Mouse (Mus musculus): Measurements from ENCODE around the gene Mpi. TPM values are rescaled to one million over a fixed set of nuclear protein-coding genes. Genes with fewer than 3 reads are reported as not detected.
A peak's percentile ranks its signal among the peaks of the same experiment; 100 is the strongest.

The Mpi gene
- total and polyA plus RNA-seq, 3 experiments: 119 to 146 (median 132) TPM

DNA sequence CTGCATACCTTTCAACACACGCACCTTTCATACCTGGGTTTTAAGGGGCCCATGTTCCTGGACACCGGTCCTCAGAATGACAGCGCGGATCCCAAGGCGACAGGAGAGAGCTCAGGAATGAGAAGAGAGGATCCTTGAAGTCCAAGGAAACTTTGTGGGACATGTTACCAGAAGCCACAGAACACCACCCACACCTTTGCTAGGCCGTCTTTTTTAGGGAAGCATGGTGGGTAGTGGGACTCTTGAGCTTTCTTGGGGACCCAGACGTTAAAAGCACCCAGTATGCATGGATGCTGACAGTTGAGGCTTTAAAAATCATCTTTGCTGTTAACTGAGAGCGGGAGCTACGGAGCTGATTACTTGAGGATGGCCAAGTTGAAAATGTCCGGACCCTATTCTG is 47.7 kb downstream of the Mpi start:
- no peaks in the 10 kb centered on the region for H3K79me2 ChIP-seq (replicated peaks; ENCODE audit: control insufficient read depth, insufficient read depth, low read length)
- H3K27me3 ChIP-seq (ENCODE audit: control insufficient read depth, insufficient read depth, low read length): peaks cover 5% of the 10 kb centered on the region
- no peak overlapping the region for H3K27ac ChIP-seq
- no peak overlapping the region for H3K9ac ChIP-seq (ENCODE audit: low read depth, low read length)
- intact Hi-C loops (cut with DNase I): no loop called here
- no peak for TF ChIP-seq EP300 (IDR thresholded peaks at IDR 0.05; ENCODE audit: insufficient read depth, low read depth, low read length)
- TF ChIP-seq POLR2A (IDR thresholded peaks at IDR 0.05; ENCODE audit: insufficient read depth, low read depth, low read length): no peak
- no peak for TF ChIP-seq CTCF (IDR thresholded peaks at IDR 0.05)
- H3K36me3 ChIP-seq (ENCODE audit: control insufficient read depth, insufficient read depth, low read length): no peaks in the 10 kb centered on the region
- H3K4me3 ChIP-seq: no peak overlapping the region; the same call in 1 of the 2 replicates
- H3K4me1 ChIP-seq (ENCODE audit: control insufficient read depth, insufficient read depth, low read length): no peaks in the 10 kb centered on the region
- DNase-seq: no peak
- 58% methylated on average over 10 of the region's 10 CpGs for WGBS

DNA sequence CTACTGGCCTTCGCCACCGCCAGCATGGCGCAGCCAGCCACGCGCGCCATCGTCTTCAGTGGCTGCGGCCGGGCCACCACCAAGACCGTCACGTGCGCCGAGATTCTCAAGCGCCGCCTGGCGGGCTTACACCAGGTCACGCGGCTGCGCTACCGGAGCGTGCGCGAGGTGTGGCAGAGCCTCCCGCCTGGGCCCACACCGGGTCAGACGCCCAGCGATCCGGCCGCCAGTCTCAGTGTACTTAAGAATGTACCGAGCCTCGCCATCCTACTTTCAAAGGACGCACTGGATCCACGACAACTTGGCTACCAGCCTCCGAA is 48.2 kb downstream of the Mpi start:
- Histone ChIP-seq H3K4me1 (ENCODE audit: control insufficient read depth, insufficient read depth, low read length) (no peaks in the 10 kb centered on the region), H3K79me2 (replicated peaks; ENCODE audit: control insufficient read depth, insufficient read depth, low read length) (no peaks in the 10 kb centered on the region), H3K9ac (ENCODE audit: low read depth, low read length) (peak overlapping the region; percentile 28), H3K27ac (no peak overlapping the region), H3K36me3 (ENCODE audit: control insufficient read depth, insufficient read depth, low read length) (no peaks in the 10 kb centered on the region), H3K4me3 (peak overlapping the region; percentile 40), H3K27me3 (ENCODE audit: control insufficient read depth, insufficient read depth, low read length) (peaks cover 5% of the 10 kb centered on the region)
- intact Hi-C loops (cut with DNase I): no loop called here
- no peak for TF ChIP-seq POLR2A (IDR thresholded peaks at IDR 0.05; ENCODE audit: insufficient read depth, low read depth, low read length)
- peak; percentile 59 for TF ChIP-seq CTCF (IDR thresholded peaks at IDR 0.05)
- no peak for TF ChIP-seq EP300 (IDR thresholded peaks at IDR 0.05; ENCODE audit: insufficient read depth, low read depth, low read length)
- peak; percentile 67 to 72 for DNase-seq
- 3% methylated on average over 34 of the region's 34 CpGs for WGBS

DNA sequence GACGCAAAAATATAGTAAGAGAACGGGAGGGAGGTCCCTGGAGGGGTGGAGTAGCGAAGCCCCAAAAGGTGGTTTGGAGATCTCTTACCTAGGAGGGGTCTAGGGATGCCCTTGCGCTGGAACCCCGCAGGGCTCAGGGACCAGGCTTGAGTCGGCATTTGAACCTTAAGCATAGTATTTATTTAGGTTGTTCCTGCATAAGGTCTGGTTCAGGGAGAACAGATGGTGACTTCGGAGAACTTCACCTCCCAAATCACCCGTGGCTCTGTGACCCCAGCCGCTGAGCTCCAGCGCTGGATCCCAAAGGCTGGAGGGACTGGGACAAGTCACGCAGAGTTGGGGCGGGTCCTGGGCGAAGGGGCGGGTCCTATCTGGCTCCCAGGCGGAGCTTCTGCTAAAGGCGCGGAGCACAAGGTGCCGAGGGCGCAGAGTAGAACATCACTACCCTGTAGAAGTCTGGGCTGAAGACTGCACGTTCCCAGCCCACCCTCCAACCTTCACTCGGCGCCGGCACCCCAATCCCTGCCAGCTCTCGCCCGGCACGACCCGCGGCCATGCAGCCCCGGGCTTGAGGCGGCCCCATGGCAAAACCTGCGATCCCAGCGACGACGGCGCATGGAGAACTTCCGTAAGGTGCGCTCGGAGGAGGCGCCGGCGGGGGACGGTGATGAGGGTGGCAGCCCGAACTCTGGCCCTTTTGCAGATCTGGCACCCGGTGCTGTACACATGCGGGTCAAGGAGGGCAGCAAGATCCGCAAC is 48.8 kb downstream of the Mpi start, which contains the start of gene Rpp25:
Rpp25 (plus strand) TSS at position 405 of the 759 bp plus-strand sequence.
- intact Hi-C loops (cut with DNase I): no loop called here
- peak within 1 kb of the TSS; percentile 28; the same call in 1 of the 2 replicates for H3K27ac ChIP-seq
- H3K79me2 ChIP-seq (replicated peaks; ENCODE audit: control insufficient read depth, insufficient read depth, low read length): no peaks in the 10 kb centered on the region
- H3K27me3 ChIP-seq (ENCODE audit: control insufficient read depth, insufficient read depth, low read length): peaks cover 5% of the 10 kb centered on the region
- TF ChIP-seq POLR2A (IDR thresholded peaks at IDR 0.05; ENCODE audit: insufficient read depth, low read depth, low read length) (peak; percentile 47; the same call in 1 of the 2 replicates), CTCF (IDR thresholded peaks at IDR 0.05) (no peak)
- peak within 1 kb of the TSS; percentile 28 for H3K9ac ChIP-seq (ENCODE audit: low read depth, low read length)
- H3K4me3 ChIP-seq: peak within 1 kb of the TSS; percentile 40
- no peaks in the 10 kb centered on the region for H3K4me1 ChIP-seq (ENCODE audit: control insufficient read depth, insufficient read depth, low read length)
- H3K36me3 ChIP-seq (ENCODE audit: control insufficient read depth, insufficient read depth, low read length): no peaks in the 10 kb centered on the region
- peak; percentile 74 to 81 for DNase-seq
- WGBS: 2% methylated on average over 46 of the region's 46 CpGs

DNA sequence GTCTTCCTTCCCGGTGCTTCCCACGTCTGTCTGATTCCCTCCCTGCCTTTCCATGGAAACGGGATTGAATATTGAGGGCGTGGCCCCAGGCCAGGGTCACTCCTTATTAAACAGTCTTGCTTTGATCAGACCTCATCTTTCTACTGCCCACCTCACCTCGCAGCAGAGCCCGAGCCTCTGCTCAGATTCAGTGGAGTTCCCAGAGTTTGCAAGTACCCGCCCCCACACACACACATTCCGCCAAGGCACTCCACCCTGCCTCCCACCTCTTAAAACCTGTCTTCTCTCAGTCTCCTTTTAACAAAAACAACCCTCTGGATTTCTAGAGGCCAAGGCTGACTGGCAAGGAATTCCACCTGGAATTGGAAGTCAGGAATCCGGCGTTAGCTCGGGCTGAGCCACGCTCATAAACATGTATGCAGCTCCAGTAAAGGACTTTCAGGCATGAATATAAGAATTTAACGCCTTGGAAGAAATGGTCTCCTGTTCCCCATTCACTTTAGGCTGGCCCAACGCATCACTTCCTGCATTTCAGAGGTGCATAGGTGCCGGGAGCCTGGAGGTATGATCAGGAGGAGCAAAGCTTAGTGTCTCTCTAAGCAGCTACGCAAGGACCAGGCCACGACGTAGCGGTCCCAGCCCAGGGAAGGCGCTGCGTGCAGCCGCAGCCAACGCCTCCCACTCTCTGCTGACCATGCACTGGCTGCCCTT is 49.5 kb downstream of the Mpi start:
- DNase-seq: peak; percentile 23 to 24
- 26% methylated on average over 23 of the region's 23 CpGs for WGBS
- H3K27me3 ChIP-seq (ENCODE audit: control insufficient read depth, insufficient read depth, low read length): peaks cover 5% of the 10 kb centered on the region
- TF ChIP-seq CTCF (IDR thresholded peaks at IDR 0.05) (no peak), EP300 (IDR thresholded peaks at IDR 0.05; ENCODE audit: insufficient read depth, low read depth, low read length) (no peak), POLR2A (IDR thresholded peaks at IDR 0.05; ENCODE audit: insufficient read depth, low read depth, low read length) (no peak)
- H3K4me3 ChIP-seq: peak overlapping the region; percentile 40
- H3K36me3 ChIP-seq (ENCODE audit: control insufficient read depth, insufficient read depth, low read length): no peaks in the 10 kb centered on the region
- intact Hi-C loops (cut with DNase I): no loop called here
- H3K79me2 ChIP-seq (replicated peaks; ENCODE audit: control insufficient read depth, insufficient read depth, low read length): no peaks in the 10 kb centered on the region
- H3K27ac ChIP-seq: 0 out of 2 replicates have a peak overlapping the region, but pooled peaks have one; percentile 28
- H3K4me1 ChIP-seq (ENCODE audit: control insufficient read depth, insufficient read depth, low read length): no peaks in the 10 kb centered on the region
- peak overlapping the region; percentile 7; the same call in 1 of the 2 replicates for H3K9ac ChIP-seq (ENCODE audit: low read depth, low read length)

DNA sequence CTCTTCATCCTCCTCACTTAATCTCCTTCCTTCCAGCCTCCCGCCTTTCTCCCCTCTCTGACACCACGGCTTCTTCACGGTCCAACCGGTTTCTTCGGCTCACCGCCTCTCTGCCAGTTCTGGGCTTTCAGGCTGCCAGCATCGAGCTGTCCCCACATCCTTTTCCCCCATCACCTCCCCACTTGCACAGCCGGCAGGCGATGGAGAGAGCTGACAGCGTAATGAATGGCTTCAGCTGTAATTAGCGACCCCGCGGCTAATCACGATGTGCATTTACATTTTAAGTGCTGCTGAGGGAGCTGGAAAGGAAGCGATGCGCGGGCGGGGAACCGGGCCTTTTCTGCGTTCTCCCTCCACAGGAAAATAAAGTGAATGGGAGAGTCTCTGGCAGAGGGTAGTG is 50.7 kb downstream of the Mpi start:
- Histone ChIP-seq H3K79me2 (replicated peaks; ENCODE audit: control insufficient read depth, insufficient read depth, low read length) (no peaks in the 10 kb centered on the region), H3K27ac (no peak overlapping the region), H3K4me3 (no peak overlapping the region), H3K4me1 (ENCODE audit: control insufficient read depth, insufficient read depth, low read length) (no peaks in the 10 kb centered on the region), H3K9ac (ENCODE audit: low read depth, low read length) (no peak overlapping the region), H3K27me3 (ENCODE audit: control insufficient read depth, insufficient read depth, low read length) (peaks cover 5% of the 10 kb centered on the region), H3K36me3 (ENCODE audit: control insufficient read depth, insufficient read depth, low read length) (no peaks in the 10 kb centered on the region)
- intact Hi-C loops (cut with DNase I): no loop called here
- no peak for TF ChIP-seq CTCF (IDR thresholded peaks at IDR 0.05)
- TF ChIP-seq EP300 (IDR thresholded peaks at IDR 0.05; ENCODE audit: insufficient read depth, low read depth, low read length): no peak
- TF ChIP-seq POLR2A (IDR thresholded peaks at IDR 0.05; ENCODE audit: insufficient read depth, low read depth, low read length): no peak
- DNase-seq: no peak
- WGBS: 23% methylated on average over 20 of the region's 20 CpGs

DNA sequence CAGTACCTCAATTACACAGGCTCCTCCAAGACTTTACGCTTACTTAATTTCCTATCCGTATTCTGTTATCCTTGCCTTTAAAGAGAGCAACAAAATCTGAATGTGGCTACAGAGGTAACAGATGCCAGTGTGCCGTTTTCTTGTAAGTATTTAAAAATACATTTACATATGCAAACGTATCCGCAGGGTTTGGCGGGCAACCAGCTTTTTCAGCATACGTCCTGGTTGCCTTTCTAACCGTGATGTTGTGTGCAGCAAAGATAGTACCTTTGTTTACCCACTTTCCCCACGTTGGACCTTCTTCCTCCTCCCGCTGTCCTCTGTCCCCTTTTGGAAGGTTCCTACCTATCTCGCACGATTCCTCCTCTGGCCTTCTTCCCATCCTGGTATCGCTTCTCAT is 51.1 kb downstream of the Mpi start:
- DNase-seq: no peak
- no peak overlapping the region for H3K27ac ChIP-seq
- no peak overlapping the region for H3K4me3 ChIP-seq
- intact Hi-C loops (cut with DNase I): no loop called here
- no peaks in the 10 kb centered on the region for H3K36me3 ChIP-seq (ENCODE audit: control insufficient read depth, insufficient read depth, low read length)
- TF ChIP-seq CTCF (IDR thresholded peaks at IDR 0.05) (no peak), EP300 (IDR thresholded peaks at IDR 0.05; ENCODE audit: insufficient read depth, low read depth, low read length) (no peak), POLR2A (IDR thresholded peaks at IDR 0.05; ENCODE audit: insufficient read depth, low read depth, low read length) (no peak)
- H3K27me3 ChIP-seq (ENCODE audit: control insufficient read depth, insufficient read depth, low read length): peaks cover 5% of the 10 kb centered on the region
- no peaks in the 10 kb centered on the region for H3K4me1 ChIP-seq (ENCODE audit: control insufficient read depth, insufficient read depth, low read length)
- WGBS: 46% methylated on average over 13 of the region's 13 CpGs
- H3K9ac ChIP-seq (ENCODE audit: low read depth, low read length): no peak overlapping the region
- no peaks in the 10 kb centered on the region for H3K79me2 ChIP-seq (replicated peaks; ENCODE audit: control insufficient read depth, insufficient read depth, low read length)
